Mouse (Mus musculus) macrophage (primary cell): ENCODE measurements around the gene Guca1a. TPM values are rescaled to one million over a fixed set of nuclear protein-coding genes. Genes with fewer than 3 reads are reported as not detected.

Experiments used
- H3K27ac ChIP-seq: fragments of 350-480 bp; formaldehyde crosslinking; 2 replicates; pipeline ENCODE4 v1.9.0; 2021
- H3K36me3 ChIP-seq: fragments of 350-480 bp; formaldehyde crosslinking; 2 replicates; pipeline ENCODE4 v1.9.0; 2021; ENCODE audit errors: inconsistent target
- H3K4me3 ChIP-seq: fragments of 350-480 bp; formaldehyde crosslinking; 2 replicates; pipeline ENCODE4 v1.9.0; 2021; ENCODE audit errors: inconsistent target
- H3K79me2 ChIP-seq: fragments of 350-480 bp; formaldehyde crosslinking; 2 replicates; pipeline ENCODE4 v1.9.0; 2021; ENCODE audit errors: inconsistent target
- WGBS: methylation state at CpG from one replicate; pipeline ENCODE4 v1.1.7; 2026; ENCODE audit warnings: inconsistent platforms; ENCODE audit not compliant: missing documents; 5-methylcytosine and 5-hydroxymethylcytosine counted together
- polyA plus RNA-seq: library from polyadenylated mRNA; stranded (reverse); fragments of 250-400 nt; gene quantifications from 3 replicates; pipeline ENCODE4 v1.2.4, GENCODE M21; 2018; ENCODE audit warnings: inconsistent platforms

Guca1a gene
- polyA plus RNA-seq, 1 experiment from 2014 or later, result 2.7 TPM

DNA sequence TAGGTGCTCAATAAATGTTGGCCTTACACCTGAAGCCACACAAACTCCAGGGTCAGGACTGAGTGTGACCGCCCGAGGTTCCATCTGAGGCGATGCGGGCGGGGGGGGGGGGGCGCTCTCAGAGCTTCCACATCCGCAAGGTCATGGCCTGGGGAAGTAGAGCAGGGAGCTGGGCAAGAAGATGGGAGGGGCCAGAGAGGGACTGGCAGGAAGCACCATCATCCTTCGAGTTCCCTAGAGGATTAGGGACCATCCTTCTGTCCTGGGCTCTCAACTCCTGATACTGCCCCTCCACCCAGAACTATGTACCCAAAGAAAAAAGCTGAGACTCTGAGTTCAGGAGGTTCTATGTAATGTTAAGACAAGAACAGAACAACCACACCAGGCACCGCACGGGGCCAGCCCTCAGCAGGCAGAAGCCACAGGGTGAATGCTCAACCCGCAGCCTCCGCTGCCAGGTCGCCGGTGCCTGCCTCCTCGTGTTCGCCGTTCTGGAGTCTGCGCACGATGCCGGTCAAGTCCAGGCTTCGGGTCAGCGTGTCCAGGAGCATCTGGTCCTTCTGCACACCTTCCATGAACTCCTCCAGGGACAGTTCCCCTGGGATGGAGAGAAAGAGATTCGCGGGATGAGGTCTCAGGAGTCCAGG lies 6.0 kb downstream of the Guca1a start:
- peak overlapping the region; percentile 54 for H3K4me3 ChIP-seq
- no peaks in the 10 kb centered on the region for H3K79me2 ChIP-seq
- no peaks in the 10 kb centered on the region for H3K36me3 ChIP-seq
- H3K27ac ChIP-seq, result peak overlapping the region; percentile 62
- 4% methylated on average over 24 of the region's 24 CpGs for WGBS

- Histone ChIP-seq H3K36me3 (no peaks in the 10 kb centered on the region), H3K4me3 (no peak overlapping the region), H3K79me2 (no peaks in the 10 kb centered on the region), H3K27ac (no peak overlapping the region)
- 64% methylated on average over 2 of the region's 4 CpGs for WGBS
Measured at GRCm38 (mm10) chr17:47386649-47387048, 13.7 kb downstream of the Guca1a start.

DNA sequence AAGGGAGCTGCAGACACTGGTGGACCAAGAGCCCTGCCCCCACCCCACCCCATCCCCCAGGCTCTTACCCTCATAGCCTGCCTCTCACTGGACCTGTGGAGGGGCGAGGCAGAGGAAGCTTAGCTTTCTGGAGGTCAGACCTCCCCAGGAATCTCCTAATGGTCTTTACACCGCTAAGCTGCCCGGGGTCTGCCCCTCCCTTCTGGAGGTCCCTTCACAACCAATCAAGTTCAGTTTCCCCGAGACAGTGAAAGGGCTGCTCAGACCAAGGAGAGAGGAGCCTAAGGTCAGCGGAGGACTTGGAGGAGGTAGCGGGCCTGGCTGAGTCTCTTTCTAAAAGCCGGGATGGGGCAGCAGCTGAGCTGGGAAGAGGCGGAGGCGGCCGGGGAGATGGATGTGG lies 15.2 kb downstream of the Guca1a start, which contains the start of gene Guca1b:
Gene Guca1b, plus strand, starts transcription at position 249 of the 400 bp plus-strand sequence.
- no peaks in the 10 kb centered on the region for H3K79me2 ChIP-seq
- WGBS, result 81% methylated on average over 10 of the region's 10 CpGs
- H3K4me3 ChIP-seq, result no peak within 1 kb of the TSS
- H3K27ac ChIP-seq, result no peak within 1 kb of the TSS
- no peaks in the 10 kb centered on the region for H3K36me3 ChIP-seq

GRCm38 (mm10) chr17:47384064-47384463 lies 16.3 kb downstream of the Guca1a start:
- Histone ChIP-seq H3K79me2 (no peaks in the 10 kb centered on the region), H3K36me3 (peaks cover 9% of the 10 kb centered on the region; the same call in 1 of the 2 replicates)
- WGBS, result 90% methylated on average over 3 of the region's 3 CpGs

GRCm38 (mm10) chr17:47383266-47383665 lies 17.1 kb downstream of the Guca1a start:
- peaks cover 15% of the 10 kb centered on the region; the same call in 1 of the 2 replicates for H3K36me3 ChIP-seq
- H3K4me3 ChIP-seq, result no peak overlapping the region
- H3K27ac ChIP-seq, result no peak overlapping the region
- 95% methylated on average over 4 of the region's 4 CpGs for WGBS
- no peaks in the 10 kb centered on the region for H3K79me2 ChIP-seq

More at GRCm38 (mm10) chr17:47384064-47384463, 16.3 kb downstream of the Guca1a start:
- Histone ChIP-seq H3K4me3 (no peak overlapping the region), H3K27ac (no peak overlapping the region)

GRCm38 (mm10) chr17:47381917-47382316 lies 18.5 kb downstream of the Guca1a start:
- peaks cover 21% of the 10 kb centered on the region for H3K36me3 ChIP-seq
- WGBS, result 95% methylated on average over 11 of the region's 11 CpGs

GRCm38 (mm10) chr17:47378133-47378532 lies 22.3 kb downstream of the Guca1a start:
- Histone ChIP-seq H3K27ac (no peak overlapping the region), H3K79me2 (no peaks in the 10 kb centered on the region), H3K4me3 (no peak overlapping the region), H3K36me3 (peaks cover 57% of the 10 kb centered on the region)
- WGBS, result 93% methylated on average over 13 of the region's 15 CpGs

More at GRCm38 (mm10) chr17:47381917-47382316, 18.5 kb downstream of the Guca1a start:
- Histone ChIP-seq H3K79me2 (no peaks in the 10 kb centered on the region), H3K4me3 (no peak overlapping the region), H3K27ac (no peak overlapping the region)

DNA sequence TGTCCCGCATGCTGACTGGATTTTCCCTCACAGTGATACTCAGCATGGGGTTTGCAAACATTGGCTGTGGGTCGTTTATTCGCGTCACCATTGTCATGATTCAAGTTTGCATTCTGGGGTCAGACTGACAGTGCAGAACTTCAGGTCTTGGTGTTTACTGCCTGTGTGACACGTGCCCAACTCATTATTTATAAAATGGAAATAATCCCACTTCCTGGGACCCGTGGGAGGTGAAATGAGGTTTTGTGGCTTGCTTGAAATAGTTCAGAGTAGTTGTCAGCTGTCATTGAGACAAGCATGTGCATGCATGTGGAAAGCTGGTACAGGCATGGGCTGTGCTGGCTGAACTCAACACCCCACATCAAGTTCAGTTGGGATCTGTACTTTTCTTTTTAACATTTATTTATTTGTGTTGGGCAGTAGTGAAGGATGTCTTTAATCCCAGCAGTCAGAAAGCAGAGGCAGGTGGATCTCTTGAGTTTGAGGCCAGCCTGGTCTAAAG lies 23.6 kb downstream of the Guca1a start:
- WGBS, result 72% methylated on average over 6 of the region's 6 CpGs

GRCm38 (mm10) chr17:47373991-47374390 lies 26.4 kb downstream of the Guca1a start:
- peaks cover 16% of the 10 kb centered on the region for H3K79me2 ChIP-seq
- H3K27ac ChIP-seq, result no peak overlapping the region
- H3K4me3 ChIP-seq, result no peak overlapping the region
- 92% methylated on average over 6 of the region's 6 CpGs for WGBS
- peaks cover 56% of the 10 kb centered on the region for H3K36me3 ChIP-seq

More for the DNA sequence above, 23.6 kb downstream of the Guca1a start:
- no peak overlapping the region for H3K27ac ChIP-seq
- peaks cover 2% of the 10 kb centered on the region; the same call in 1 of the 2 replicates for H3K79me2 ChIP-seq
- no peak overlapping the region for H3K4me3 ChIP-seq
- H3K36me3 ChIP-seq, result peaks cover 65% of the 10 kb centered on the region

DNA sequence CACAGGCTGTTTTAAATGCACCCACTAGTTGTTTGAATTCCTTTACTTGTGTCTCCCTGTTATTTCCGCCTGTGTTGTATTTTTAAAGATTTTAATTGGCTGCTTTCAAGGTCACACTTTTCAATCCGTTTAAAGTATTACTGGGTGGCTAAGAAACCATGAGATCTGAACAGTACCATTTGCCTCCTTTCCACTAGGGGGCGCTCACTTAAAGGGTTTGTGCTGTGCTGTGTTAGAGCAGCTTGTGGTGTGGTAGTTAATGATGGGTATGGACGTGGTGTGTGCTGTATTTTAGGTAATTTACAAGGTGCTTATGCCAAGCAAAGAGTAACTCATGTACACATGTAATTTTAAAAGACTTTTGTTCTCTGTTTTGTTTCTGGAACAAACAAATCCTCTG lies 28.9 kb downstream of the Guca1a start:
- H3K36me3 ChIP-seq, result peaks cover 40% of the 10 kb centered on the region
- no peak overlapping the region for H3K4me3 ChIP-seq
- no peak overlapping the region for H3K27ac ChIP-seq
- peaks cover 18% of the 10 kb centered on the region for H3K79me2 ChIP-seq
- WGBS, result 15% methylated on average over 4 of the region's 4 CpGs

DNA sequence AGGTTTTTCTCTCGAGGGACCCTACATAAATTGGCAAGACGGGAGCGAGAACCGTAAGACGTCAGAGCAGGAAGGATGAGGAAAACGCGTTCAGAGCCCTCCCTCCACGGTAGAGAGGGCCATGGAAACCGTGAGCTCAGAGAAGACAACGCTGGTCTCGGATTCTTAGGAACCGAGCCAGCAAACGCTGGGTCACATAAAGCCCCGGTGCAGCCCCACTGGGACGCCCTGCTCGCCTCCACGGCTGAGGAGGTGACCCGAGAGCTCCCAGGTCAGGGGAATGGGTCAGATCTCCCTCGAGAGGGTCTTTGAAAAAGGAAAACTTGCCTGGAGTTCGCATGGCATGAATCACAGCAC lies 31.3 kb downstream of the Guca1a start:
- peak overlapping the region; percentile 49 for H3K27ac ChIP-seq
- H3K36me3 ChIP-seq, result peaks cover 16% of the 10 kb centered on the region
- H3K4me3 ChIP-seq, result peak overlapping the region; percentile 95
- WGBS, result 6% methylated on average over 20 of the region's 20 CpGs
- H3K79me2 ChIP-seq, result peaks cover 18% of the 10 kb centered on the region

DNA sequence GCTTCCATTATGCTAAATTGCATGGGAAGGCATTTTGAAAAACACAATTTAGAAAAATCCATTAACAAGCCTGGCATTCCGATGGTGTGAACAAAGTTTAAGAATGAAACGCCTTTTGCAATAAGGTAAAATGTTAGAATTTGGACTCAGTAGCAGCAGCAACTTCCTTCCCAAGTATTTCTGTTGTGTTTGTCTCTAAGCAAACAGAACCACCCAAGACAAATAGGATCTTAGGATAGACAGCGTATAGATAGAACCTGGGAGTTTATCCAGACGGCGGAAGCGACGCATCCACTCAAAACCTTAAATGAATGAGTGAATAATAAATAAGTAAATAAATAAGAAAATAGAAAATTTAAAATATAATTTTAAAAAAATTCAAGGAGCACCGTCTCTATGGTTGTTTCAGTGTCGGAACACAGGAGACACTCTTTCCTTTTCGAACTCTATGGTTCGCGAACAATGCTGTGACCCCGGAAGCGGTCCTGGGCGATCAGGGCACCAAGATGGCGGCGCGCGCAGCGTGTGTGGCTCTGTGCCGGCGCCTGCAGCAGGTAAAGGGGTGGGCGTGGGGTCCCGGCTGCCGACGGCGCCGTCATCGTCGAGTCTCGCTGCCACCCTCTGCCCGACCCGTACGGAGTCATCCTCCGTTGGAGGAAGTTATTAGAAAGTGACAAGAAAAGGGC lies 31.8 kb downstream of the Guca1a start, which contains the start of gene Mrps10:
Gene Mrps10, plus strand, starts transcription at position 487 of the 686 bp plus-strand sequence.
- H3K27ac ChIP-seq, result peak within 1 kb of the TSS; percentile 49
- H3K4me3 ChIP-seq, result peak within 1 kb of the TSS; percentile 95
- peaks cover 13% of the 10 kb centered on the region; the same call in 1 of the 2 replicates for H3K36me3 ChIP-seq
- 6% methylated on average over 35 of the region's 35 CpGs for WGBS
- peaks cover 18% of the 10 kb centered on the region for H3K79me2 ChIP-seq

DNA sequence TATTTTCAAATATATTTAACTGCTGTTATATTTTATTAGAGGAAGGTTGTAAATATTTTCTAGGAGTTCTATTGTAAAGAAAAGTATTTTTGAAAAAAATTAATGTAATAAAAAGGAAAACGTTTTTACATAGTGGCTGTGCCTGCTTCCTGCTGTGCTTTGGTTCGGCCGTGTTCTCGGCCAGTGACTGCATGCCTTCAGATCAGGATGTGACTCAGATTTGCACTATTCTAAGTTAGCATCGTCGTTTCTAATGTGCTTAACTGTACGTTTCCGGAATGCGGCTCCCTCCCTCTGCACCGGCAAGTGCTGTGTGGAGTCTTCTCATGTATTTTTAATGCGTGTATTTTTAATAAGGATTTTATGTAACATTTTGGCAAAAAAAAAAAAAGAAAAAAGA lies 39.0 kb downstream of the Guca1a start:
- H3K27ac ChIP-seq, result peak overlapping the region; percentile 31
- peaks cover 13% of the 10 kb centered on the region; the same call in 1 of the 2 replicates for H3K36me3 ChIP-seq
- no peaks in the 10 kb centered on the region for H3K79me2 ChIP-seq
- H3K4me3 ChIP-seq, result no peak overlapping the region
- WGBS, result 32% methylated on average over 11 of the region's 11 CpGs

- Histone ChIP-seq H3K4me3 (no peak overlapping the region), H3K79me2 (no peaks in the 10 kb centered on the region), H3K27ac (peak overlapping the region; percentile 31), H3K36me3 (peaks cover 18% of the 10 kb centered on the region; the same call in 1 of the 2 replicates)
- 67% methylated on average over 6 of the region's 6 CpGs for WGBS
Measured at GRCm38 (mm10) chr17:47359964-47360363, 40.4 kb downstream of the Guca1a start.
